Mouse (Mus musculus) ES-E14 (cell line): ENCODE measurements at regions not wholly inside any gene's neighbourhood (a gene's known extent, or its start where the extent isn't known, plus 50 kb on each side); places are given as distances from the start of the nearest gene placed in this dataset.

Experiments
- MAFK ChIP-seq: IDR thresholded peaks from 2 replicates; pipeline ENCODE4 v1.6.1; 2014; ENCODE audit warnings: mild to moderate bottlenecking, low read depth, low read length, inconsistent platforms; ENCODE audit not compliant: insufficient read depth
- ZC3H11A ChIP-seq: IDR thresholded peaks from 2 replicates; pipeline ENCODE4 v1.6.1; 2012; ENCODE audit warnings: low read depth, mild to moderate bottlenecking, inconsistent platforms, low read length, borderline replicate concordance

DNA sequence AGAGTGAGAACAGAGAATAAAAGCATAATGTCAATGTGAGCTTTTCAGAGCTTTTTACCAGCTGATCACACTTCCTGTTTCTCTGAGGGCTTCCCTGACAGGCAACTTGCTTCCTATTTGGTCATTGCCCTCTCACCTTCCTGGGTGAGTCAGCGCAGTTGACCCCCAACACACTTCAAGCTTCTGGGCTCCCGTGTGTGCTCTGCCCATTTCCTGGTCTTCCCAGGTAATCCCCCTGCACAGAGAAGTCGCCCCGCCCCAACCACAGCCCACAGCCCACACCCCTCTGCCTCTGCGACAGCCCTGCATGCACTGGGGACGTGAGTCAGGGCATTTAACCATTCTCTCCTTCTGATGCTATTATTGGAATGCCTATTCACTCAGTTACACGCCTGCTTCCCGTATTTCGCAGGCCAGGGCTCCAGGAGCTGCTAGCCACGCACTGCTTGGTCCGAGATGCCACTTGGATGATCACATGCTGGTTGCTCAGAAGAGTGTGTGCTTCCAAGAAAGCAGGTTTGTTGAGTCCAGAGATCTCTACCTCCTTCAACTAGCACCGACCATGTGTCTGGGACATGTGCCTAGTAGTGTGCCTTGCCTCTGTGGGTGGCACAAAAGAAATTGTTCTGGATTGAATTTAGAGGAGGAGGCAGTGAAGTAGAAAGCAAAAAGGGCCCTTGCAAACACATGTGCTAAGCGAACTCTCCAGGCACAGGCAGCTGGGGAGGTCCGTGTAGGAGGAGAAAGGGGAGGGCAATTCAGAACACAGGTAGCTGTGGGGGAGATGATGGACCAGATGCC lies 227.4 kb downstream of the Pik3r1 start:
- TF ChIP-seq MAFK (no peak), ZC3H11A (no peak)
